Mouse (Mus musculus) right cerebral cortex, adult 2 months (tissue): ENCODE measurements around the gene Eml6.
A peak's percentile ranks its signal among the peaks of the same experiment; 100 is the strongest.
"Not testable (repeated sequence)": the region's sequence is repeated elsewhere in the genome, so short reads cannot be mapped to it uniquely, and the experiment has no call there.

ENCODE experiments used
- DNase-seq, 2 experiments: peaks; one replicate each; pipeline ENCODE4 v3.0.0; 2021 to 2022; ENCODE audit warnings: low spot score in 2 of 2

Gene Eml6

DNA sequence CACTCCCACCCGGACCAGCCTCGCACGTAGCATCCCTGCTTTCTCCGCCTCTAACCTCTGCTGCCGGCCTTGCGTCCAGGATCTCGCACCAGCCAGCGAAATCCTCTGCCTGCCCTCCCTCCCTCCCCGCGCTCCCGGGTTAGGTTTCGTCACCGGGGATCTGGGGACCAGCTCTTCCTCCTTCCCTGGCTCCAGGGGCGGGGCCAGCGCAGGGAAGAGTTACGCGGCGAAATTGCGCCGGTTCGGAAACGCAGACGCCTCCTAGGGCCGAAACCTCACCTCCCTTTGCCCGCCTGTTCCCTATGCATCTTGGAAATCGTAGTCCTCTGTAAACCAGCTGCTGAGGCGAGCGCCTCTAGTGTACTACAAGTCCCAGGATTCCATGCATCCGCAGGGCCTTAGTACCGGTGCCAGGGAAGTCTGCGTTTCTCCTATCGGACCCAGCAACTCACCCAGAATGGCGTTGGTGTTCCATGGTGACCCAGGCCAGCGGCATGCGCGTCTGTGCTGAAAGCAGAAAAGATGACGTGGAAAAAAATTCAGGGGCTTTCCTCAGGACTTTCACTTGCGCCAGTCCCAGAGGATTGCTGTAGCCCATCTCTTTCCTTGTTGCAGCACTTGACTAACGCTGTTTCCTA lies at the start of gene Eml6:
Gene Eml6 (minus strand): TSS at position 199 of the 638 bp plus-strand sequence.
- DNase-seq = peak; percentile 95 to 96

- no peak for DNase-seq
Measured at GRCm38 (mm10) chr11:30057299-30057698, 31.5 kb upstream of the Eml6 start.

GRCm38 (mm10) chr11:30025144-30025543 lies 689 bp downstream of the Eml6 start:
- DNase-seq = no peak

DNA sequence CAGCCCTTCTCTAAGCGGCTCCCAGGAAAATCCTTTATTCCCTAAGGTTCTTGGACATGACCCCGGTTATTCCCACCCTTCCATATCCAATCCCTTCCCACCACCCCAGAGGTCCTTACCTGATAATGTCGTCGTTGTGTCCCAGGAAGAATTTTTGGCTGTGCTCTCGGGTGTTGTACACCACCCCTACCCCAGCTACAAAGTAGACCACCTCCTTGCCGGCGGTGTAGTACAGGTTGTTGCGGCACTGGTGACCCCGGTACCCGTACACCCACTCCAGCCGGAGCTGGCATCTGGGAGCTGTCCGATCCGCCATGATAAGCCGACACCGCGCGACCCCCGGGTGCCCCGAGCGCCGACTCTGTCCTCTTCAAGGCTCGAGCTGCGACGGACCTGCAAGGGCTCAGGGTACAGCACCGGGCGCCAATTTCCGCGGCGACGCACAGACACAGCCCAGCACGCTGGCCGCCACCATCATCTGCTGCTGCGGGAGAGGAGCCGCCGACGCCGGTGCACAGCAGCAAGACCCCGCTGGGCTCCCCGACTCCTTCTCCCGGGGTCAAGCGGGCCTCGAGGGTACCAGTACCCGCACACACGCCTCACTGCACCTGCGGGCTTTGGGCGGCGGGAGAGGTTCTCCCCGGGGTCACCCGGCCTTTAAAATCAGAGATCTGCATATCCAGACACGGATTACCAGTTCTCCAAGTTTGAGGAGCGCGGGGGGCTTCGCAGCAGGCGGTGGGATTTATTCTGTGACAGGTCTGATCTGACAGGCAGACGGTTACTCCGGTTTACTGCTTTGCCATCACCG lies 1.4 kb downstream of the Eml6 start:
- DNase-seq = peak; percentile 50 to 63

DNA sequence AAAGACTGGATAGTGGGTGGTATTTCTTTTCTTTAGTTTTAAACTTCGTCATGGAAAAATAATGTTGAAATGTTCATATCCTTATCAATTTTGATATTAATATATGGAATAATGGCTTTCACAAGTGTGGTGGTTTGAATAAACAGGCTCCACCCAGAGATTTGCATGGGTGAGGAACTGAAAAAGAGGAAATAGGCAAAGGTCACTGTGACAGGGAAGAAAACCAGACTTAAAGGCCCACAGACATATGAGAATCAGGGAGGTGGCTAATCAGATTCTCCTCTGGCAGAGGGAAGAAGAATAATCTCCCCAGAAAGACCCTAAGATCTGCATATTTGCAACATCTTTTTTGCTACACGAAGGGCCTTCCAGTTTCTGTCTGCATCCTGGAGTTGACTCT lies 39.6 kb downstream of the Eml6 start:
- no peak for DNase-seq

- DNase-seq = no peak
Measured at GRCm38 (mm10) chr11:29968874-29969273, 57.0 kb downstream of the Eml6 start.

- no peak for DNase-seq
Measured at GRCm38 (mm10) chr11:29959366-29959765, 66.5 kb downstream of the Eml6 start.

GRCm38 (mm10) chr11:29944661-29945060 lies 81.2 kb downstream of the Eml6 start:
- no peak for DNase-seq

- DNase-seq = peak; percentile 28 to 37
Measured at GRCm38 (mm10) chr11:29924332-29924731, 101.5 kb downstream of the Eml6 start.

GRCm38 (mm10) chr11:29923851-29924250 lies 102.0 kb downstream of the Eml6 start:
- DNase-seq = no peak

- no peak for DNase-seq
Measured at GRCm38 (mm10) chr11:29913180-29913579, 112.7 kb downstream of the Eml6 start.

- no peak for DNase-seq
Measured at GRCm38 (mm10) chr11:29909330-29909729, 116.5 kb downstream of the Eml6 start.

- peak; percentile 81 to 83 for DNase-seq
Measured at GRCm38 (mm10) chr11:29885160-29885559, 140.7 kb downstream of the Eml6 start.

- DNase-seq = no peak
Measured at GRCm38 (mm10) chr11:29884355-29884754, 141.5 kb downstream of the Eml6 start.

DNA sequence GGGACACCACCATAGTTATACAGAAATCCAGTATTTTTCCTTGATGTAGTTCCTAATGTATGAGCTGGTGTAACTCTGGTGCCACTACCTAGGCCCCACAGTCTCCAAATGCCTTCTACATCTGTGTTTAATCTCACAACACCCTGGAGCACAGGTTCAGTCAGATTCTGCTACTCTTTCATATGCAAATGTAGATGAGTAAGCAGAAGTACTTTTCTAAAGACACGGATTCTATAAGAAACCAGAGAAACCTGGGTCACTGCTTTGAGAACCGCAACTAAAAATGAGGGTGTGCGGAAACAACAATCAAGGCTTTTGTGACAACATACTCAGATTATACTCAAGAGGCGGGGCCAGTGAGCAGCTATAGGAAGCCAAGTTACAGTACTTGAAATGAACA lies 142.8 kb downstream of the Eml6 start:
- DNase-seq = no peak

- no peak for DNase-seq
Measured at GRCm38 (mm10) chr11:29879641-29880040, 146.2 kb downstream of the Eml6 start.

- DNase-seq = no peak
Measured at GRCm38 (mm10) chr11:29877981-29878380, 147.9 kb downstream of the Eml6 start.

- DNase-seq = no peak
Measured at GRCm38 (mm10) chr11:29877280-29877679, 148.6 kb downstream of the Eml6 start.

DNA sequence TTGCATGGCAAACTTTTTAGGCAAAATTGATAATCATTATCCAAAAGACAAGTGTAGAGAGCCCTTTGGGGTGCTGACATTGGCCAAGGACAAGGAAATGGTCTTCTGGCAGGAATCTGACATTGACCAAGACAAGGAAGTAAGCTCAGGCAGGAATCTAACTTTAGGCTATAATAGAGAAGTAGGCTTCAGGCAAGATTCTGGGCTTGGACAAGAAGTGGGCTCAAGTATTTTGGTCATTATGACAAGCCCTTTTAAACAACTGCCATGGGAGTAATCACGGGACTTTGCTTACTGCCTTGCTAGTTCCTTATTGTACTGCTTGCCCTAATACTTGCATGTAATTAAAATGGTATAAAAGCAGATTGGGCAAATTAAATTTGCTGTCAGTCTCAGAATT lies 151.1 kb downstream of the Eml6 start:
- not testable (repeated sequence) for DNase-seq

DNA sequence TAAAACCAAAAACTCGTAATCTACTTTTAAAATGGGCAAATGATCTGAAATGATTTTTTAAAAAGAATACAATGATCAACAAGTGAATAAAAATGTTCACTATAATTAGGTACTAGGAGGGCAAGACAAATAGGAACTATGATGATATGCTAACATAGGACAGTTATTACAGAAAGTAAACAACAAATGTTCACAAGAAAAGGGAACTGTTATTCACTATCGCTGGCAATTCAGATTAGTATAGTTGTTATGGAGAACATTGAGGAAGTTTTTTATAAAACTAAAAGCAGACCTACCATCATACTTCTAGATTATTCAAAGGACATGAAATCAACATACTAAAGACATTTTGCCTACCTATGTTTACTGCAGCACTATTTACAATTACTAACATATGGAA lies 155.7 kb downstream of the Eml6 start:
- DNase-seq = no peak

GRCm38 (mm10) chr11:29864269-29864668 lies 161.6 kb downstream of the Eml6 start:
- no peak for DNase-seq

DNA sequence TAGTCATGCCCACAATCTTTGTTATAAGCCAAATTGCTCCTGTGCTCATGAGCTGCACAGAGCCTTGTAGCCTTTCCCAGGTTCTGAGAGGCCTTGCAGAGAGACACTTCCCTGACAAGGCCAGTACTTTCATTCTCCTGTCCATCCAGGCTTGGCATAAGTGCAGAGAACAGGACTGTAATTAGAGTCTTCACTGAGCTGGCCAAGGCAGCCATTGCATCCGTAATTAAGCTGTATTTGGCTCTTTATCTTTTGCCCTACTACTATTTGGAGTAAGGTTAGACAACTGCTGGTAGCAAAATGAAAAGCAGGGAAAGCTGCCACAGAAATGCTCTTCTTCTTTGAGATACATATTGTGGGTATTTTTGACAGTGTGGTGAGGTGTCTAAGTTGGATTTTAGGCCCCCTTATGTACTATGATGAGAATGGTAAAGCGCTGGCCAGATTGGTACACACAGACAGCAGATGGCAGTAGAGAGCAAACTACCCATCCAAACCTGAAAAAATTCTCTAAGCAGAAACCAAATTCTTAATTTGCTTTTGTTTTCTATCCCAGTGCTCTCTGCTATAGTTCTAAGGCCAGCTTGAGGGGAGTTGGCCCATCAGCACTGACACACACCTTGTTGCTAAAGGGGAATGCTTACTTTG lies 164.0 kb downstream of the Eml6 start:
- peak; percentile 49 to 62 for DNase-seq

GRCm38 (mm10) chr11:29861040-29861439 lies 164.8 kb downstream of the Eml6 start:
- no peak for DNase-seq
